Mouse (Mus musculus): Measurements from ENCODE around the gene E2f2. TPM values are rescaled to one million over a fixed set of nuclear protein-coding genes. Genes with fewer than 3 reads are reported as not detected.

The E2f2 gene
- total and polyA plus RNA-seq, 2 experiments from 2014 or later: 2.4 to 6.4 TPM

- TF ChIP-seq EP300 (IDR thresholded peaks at IDR 0.05; ENCODE audit: low read depth) (no peak), CTCF (IDR thresholded peaks at IDR 0.05; ENCODE audit: low read depth) (no peak)
- H3K27ac ChIP-seq (ENCODE audit: low read depth): peak overlapping the region; percentile 96
- H3K4me1 ChIP-seq (ENCODE audit: control insufficient read depth, insufficient read depth): peaks cover 15% of the 10 kb centered on the region; the same call in 1 of the 2 replicates
- peak overlapping the region; percentile 64 for H3K4me2 ChIP-seq (ENCODE audit: low read depth, low read length)
- no peaks in the 10 kb centered on the region for H3K36me3 ChIP-seq (replicated peaks; ENCODE audit: control insufficient read depth, insufficient read depth, low read length)
- H3K9ac ChIP-seq (replicated peaks; ENCODE audit: low read depth, low read length): peak overlapping the region; percentile 88
- DNase-seq (ENCODE audit: low spot score) (no peak), ATAC-seq (ENCODE audit: insufficient read depth, low read depth) (no peak)
- WGBS: 37% methylated on average over 11 of the region's 11 CpGs
- peak overlapping the region; percentile 79 for H3K4me3 ChIP-seq (ENCODE audit: low read depth, low read length)
- no peaks in the 10 kb centered on the region for H3K27me3 ChIP-seq (ENCODE audit: control insufficient read depth, insufficient read depth, low read length)
- no peaks in the 10 kb centered on the region for H3K9me3 ChIP-seq (replicated peaks; ENCODE audit: control insufficient read depth, low read length)
Measured at GRCm38 (mm10) chr4:136145362-136145885, 26.8 kb upstream of the E2f2 start.

- Histone ChIP-seq H3K4me3 (ENCODE audit: low read depth, low read length) (peak overlapping the region; percentile 79), H3K27ac (ENCODE audit: low read depth) (peak overlapping the region; percentile 96), H3K9me3 (replicated peaks; ENCODE audit: control insufficient read depth, low read length) (no peaks in the 10 kb centered on the region), H3K4me2 (ENCODE audit: low read depth, low read length) (peak overlapping the region; percentile 64), H3K9ac (replicated peaks; ENCODE audit: low read depth, low read length) (peak overlapping the region; percentile 88), H3K4me1 (ENCODE audit: control insufficient read depth, insufficient read depth) (peaks cover 12% of the 10 kb centered on the region; the same call in 1 of the 2 replicates), H3K36me3 (replicated peaks; ENCODE audit: control insufficient read depth, insufficient read depth, low read length) (no peaks in the 10 kb centered on the region), H3K27me3 (ENCODE audit: control insufficient read depth, insufficient read depth, low read length) (no peaks in the 10 kb centered on the region)
- TF ChIP-seq EP300 (IDR thresholded peaks at IDR 0.05; ENCODE audit: low read depth) (no peak), CTCF (IDR thresholded peaks at IDR 0.05; ENCODE audit: low read depth) (no peak)
- no peak for DNase-seq (ENCODE audit: low spot score)
- ATAC-seq (ENCODE audit: insufficient read depth, low read depth): no peak
- 44% methylated on average over 7 of the region's 7 CpGs for WGBS
Measured at GRCm38 (mm10) chr4:136145991-136146711, 26.0 kb upstream of the E2f2 start.

GRCm38 (mm10) chr4:136146712-136147154 is 25.5 kb upstream of the E2f2 start:
- Histone ChIP-seq H3K9me3 (replicated peaks; ENCODE audit: control insufficient read depth, low read length) (no peaks in the 10 kb centered on the region), H3K9ac (replicated peaks; ENCODE audit: low read depth, low read length) (0 out of 2 replicates have a peak overlapping the region, but pooled peaks have one; percentile 11), H3K27me3 (ENCODE audit: control insufficient read depth, insufficient read depth, low read length) (no peaks in the 10 kb centered on the region), H3K36me3 (replicated peaks; ENCODE audit: control insufficient read depth, insufficient read depth, low read length) (no peaks in the 10 kb centered on the region), H3K4me2 (ENCODE audit: low read depth, low read length) (peak overlapping the region; percentile 64), H3K4me3 (ENCODE audit: low read depth, low read length) (0 out of 2 replicates have a peak overlapping the region, but pooled peaks have one; percentile 1), H3K4me1 (ENCODE audit: control insufficient read depth, insufficient read depth) (peaks cover 9% of the 10 kb centered on the region; the same call in 1 of the 2 replicates), H3K27ac (ENCODE audit: low read depth) (peak overlapping the region; percentile 96)
- no peak for TF ChIP-seq EP300 (IDR thresholded peaks at IDR 0.05; ENCODE audit: low read depth)
- no peak for TF ChIP-seq CTCF (IDR thresholded peaks at IDR 0.05; ENCODE audit: low read depth)
- WGBS: 44% methylated on average over 6 of the region's 6 CpGs
- DNase-seq (ENCODE audit: low spot score): no peak
- no peak for ATAC-seq (ENCODE audit: insufficient read depth, low read depth)

- Histone ChIP-seq H3K4me3 (ENCODE audit: low read depth, low read length) (peak overlapping the region; percentile 32), H3K27me3 (ENCODE audit: control insufficient read depth, insufficient read depth, low read length) (no peaks in the 10 kb centered on the region), H3K9ac (replicated peaks; ENCODE audit: low read depth, low read length) (peak overlapping the region; percentile 18; the same call in 1 of the 2 replicates), H3K4me2 (ENCODE audit: low read depth, low read length) (peak overlapping the region; percentile 64), H3K27ac (ENCODE audit: low read depth) (peak overlapping the region; percentile 96), H3K4me1 (ENCODE audit: control insufficient read depth, insufficient read depth) (peaks cover 6% of the 10 kb centered on the region; the same call in 1 of the 2 replicates), H3K9me3 (replicated peaks; ENCODE audit: control insufficient read depth, low read length) (no peaks in the 10 kb centered on the region), H3K36me3 (replicated peaks; ENCODE audit: control insufficient read depth, insufficient read depth, low read length) (no peaks in the 10 kb centered on the region)
- DNase-seq (ENCODE audit: low spot score) (peak; percentile 78), ATAC-seq (ENCODE audit: insufficient read depth, low read depth) (peak; percentile 68)
- 2% methylated on average over 48 of the region's 48 CpGs for WGBS
- TF ChIP-seq CTCF (IDR thresholded peaks at IDR 0.05; ENCODE audit: low read depth) (no peak), EP300 (IDR thresholded peaks at IDR 0.05; ENCODE audit: low read depth) (peak; percentile 63; the same call in 1 of the 2 replicates)
Measured at GRCm38 (mm10) chr4:136147436-136148135, 24.6 kb upstream of the E2f2 start.

- DNase-seq (ENCODE audit: low spot score): peak; percentile 65
- peak overlapping the region; percentile 32; the same call in 1 of the 2 replicates for H3K4me3 ChIP-seq (ENCODE audit: low read depth, low read length)
- no peaks in the 10 kb centered on the region for H3K36me3 ChIP-seq (replicated peaks; ENCODE audit: control insufficient read depth, insufficient read depth, low read length)
- WGBS: 13% methylated on average over 31 of the region's 31 CpGs
- TF ChIP-seq CTCF (IDR thresholded peaks at IDR 0.05; ENCODE audit: low read depth): no peak
- TF ChIP-seq EP300 (IDR thresholded peaks at IDR 0.05; ENCODE audit: low read depth): peak; percentile 66; the same call in 1 of the 2 replicates
- no peaks in the 10 kb centered on the region for H3K4me1 ChIP-seq (ENCODE audit: control insufficient read depth, insufficient read depth)
- H3K9me3 ChIP-seq (replicated peaks; ENCODE audit: control insufficient read depth, low read length): no peaks in the 10 kb centered on the region
- no peaks in the 10 kb centered on the region for H3K27me3 ChIP-seq (ENCODE audit: control insufficient read depth, insufficient read depth, low read length)
- peak overlapping the region; percentile 96 for H3K27ac ChIP-seq (ENCODE audit: low read depth)
- peak; percentile 5 for ATAC-seq (ENCODE audit: insufficient read depth, low read depth)
- H3K4me2 ChIP-seq (ENCODE audit: low read depth, low read length): peak overlapping the region; percentile 64
- peak overlapping the region; percentile 18; the same call in 1 of the 2 replicates for H3K9ac ChIP-seq (replicated peaks; ENCODE audit: low read depth, low read length)
Measured at GRCm38 (mm10) chr4:136148342-136149044, 23.7 kb upstream of the E2f2 start.
